ENCODE assay signal across 8 mouse cellular contexts in the genomic region with DNA sequence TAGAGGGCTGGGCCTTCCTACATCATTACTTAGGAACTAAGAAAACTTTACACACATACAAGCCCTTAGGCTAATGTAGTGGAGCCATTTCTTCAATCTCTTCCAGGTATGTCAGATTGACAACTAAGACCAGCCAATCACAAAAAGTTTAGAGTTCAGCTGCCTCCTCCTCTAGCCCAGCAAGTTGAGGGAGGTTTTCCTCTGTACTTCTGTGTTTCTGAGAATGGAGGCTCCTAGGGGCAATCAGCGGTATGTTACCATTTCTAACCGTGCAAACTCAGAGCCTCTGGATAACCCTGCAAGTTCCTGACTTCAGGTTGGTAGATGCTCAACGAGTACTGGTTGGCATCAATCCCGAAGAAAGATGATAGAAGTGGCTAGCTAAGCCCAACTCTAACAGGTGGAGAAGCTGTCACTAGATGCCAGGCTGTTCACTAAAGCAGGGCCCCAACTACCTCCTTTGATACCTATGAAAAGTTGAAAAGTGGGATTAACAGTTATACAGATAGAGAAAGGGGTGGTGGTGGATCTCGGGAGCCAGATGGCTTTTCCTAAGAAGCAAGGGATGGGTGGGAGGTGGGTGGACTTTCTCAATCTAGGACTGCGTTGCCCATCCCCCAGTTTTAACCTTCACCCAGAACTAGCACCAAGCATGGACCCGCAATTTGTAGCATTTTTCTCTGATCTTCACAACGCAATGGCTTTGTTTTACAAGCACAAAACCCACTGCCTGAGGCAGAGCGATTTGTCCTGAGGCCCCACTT. TPM values are rescaled to one million over a fixed set of nuclear protein-coding genes. Genes with fewer than 3 reads are reported as not detected.
A peak's percentile ranks its signal among the peaks of the same experiment; 100 is the strongest.
DNase-seq lines count a peak whose midpoint lies in the region; ATAC-seq and TF ChIP-seq lines count a peak whose summit lies in the region.

No protein-coding gene starts in this region.

- peak overlapping the region; percentile 84 for H3K4me2 ChIP-seq in forebrain, postnatal 0 days (ENCODE audit: low read depth)

- ATAC-seq in Patski, result peak; percentile 9
- ATAC-seq in forebrain, postnatal 0 days, result peak; percentile 25

- no peaks in the 10 kb centered on the region for H3K9me3 ChIP-seq in forebrain, postnatal 0 days (ENCODE audit: low read length)

- 29% methylated on average over 9 of the region's 9 CpGs for WGBS in forebrain, postnatal 0 days
- 22% methylated on average over 9 of the region's 9 CpGs for WGBS in macrophage (ENCODE audit: missing documents)

- peaks cover 14% of the 10 kb centered on the region for H3K4me1 ChIP-seq in forebrain, postnatal 0 days (ENCODE audit: insufficient read depth)

- H3K27me3 ChIP-seq in Patski, result no peaks in the 10 kb centered on the region
- no peaks in the 10 kb centered on the region for H3K27me3 ChIP-seq in forebrain, postnatal 0 days (ENCODE audit: insufficient read depth, low read length)

- in situ Hi-C loops in Patski (cut with MboI; ENCODE audit: low pct_unique_long_range_greater_than_20kb), result loop anchor here (5.0 kb wide), 1 partner anchor 53 kb away; no protein-coding TSS in a partner anchor

- intact Hi-C loops in left cerebral cortex, adult 2 months (cut with DNase I), result loop anchor here (1.0 kb wide), 1 partner anchor 52 kb away; no protein-coding TSS in a partner anchor

- DNase-seq in left cerebral cortex, adult 2 months (ENCODE audit: extremely low spot score in 1 of 2, low spot score in 2 of 2), result no peak
- DNase-seq in left cerebral cortex, adult 18-20 months (ENCODE audit: low spot score in 2 of 2), result no peak
- DNase-seq in Patski (ENCODE audit: low read depth, low spot score), result no peak
- peak; percentile 24 for DNase-seq in forebrain, postnatal 0 days
- DNase-seq in layer of hippocampus, adult 9-11 months, result no peak
- no peak for DNase-seq in frontal cortex, adult 2 months (ENCODE audit: extremely low spot score in 1 of 2, low spot score in 1 of 2)
- DNase-seq in ovary, adult 18-20 months (ENCODE audit: low spot score), result no peak

- H3K27ac ChIP-seq in left cerebral cortex, adult 2 months, result peak overlapping the region; percentile 84
- H3K27ac ChIP-seq in forebrain, postnatal 0 days (ENCODE audit: low read depth, low read length), result peak overlapping the region; percentile 79
- peak overlapping the region; percentile 62 for H3K27ac ChIP-seq in macrophage

- H3K36me3 ChIP-seq in forebrain, postnatal 0 days (ENCODE audit: insufficient read depth), result 0 out of 2 replicates have a peak, but pooled peaks cover 11% of the 10 kb centered on the region
- H3K36me3 ChIP-seq in macrophage (ENCODE audit: inconsistent target), result no peaks in the 10 kb centered on the region

- peaks cover 41% of the 10 kb centered on the region for H3K79me2 ChIP-seq in macrophage (ENCODE audit: inconsistent target)

- no peak for TF ChIP-seq CTCF in left cerebral cortex, adult 2 months (IDR thresholded peaks at IDR 0.05)
- TF ChIP-seq CTCF in Patski (IDR thresholded peaks at IDR 0.05), result no peak
- TF ChIP-seq CTCF in forebrain, postnatal 0 days (IDR thresholded peaks at IDR 0.05; ENCODE audit: low read depth), result no peak

- H3K9ac ChIP-seq in forebrain, postnatal 0 days, result peak overlapping the region; percentile 79

- H3K4me3 ChIP-seq in left cerebral cortex, adult 2 months, result peak overlapping the region; percentile 90
- H3K4me3 ChIP-seq in forebrain, postnatal 0 days (ENCODE audit: low read depth, low read length), result peak overlapping the region; percentile 70
- peak overlapping the region; percentile 46 for H3K4me3 ChIP-seq in macrophage (ENCODE audit: inconsistent target)

- CTCF ChIA-PET in Patski (lab: Charles Lee), result interaction anchor here (1.1 kb wide), 1 partner anchor 11 kb away, joined by 4 read pairs; no protein-coding TSS in a partner anchor

- POLR2A ChIA-PET in Patski (lab: Charles Lee), result interaction anchor here (0.7 to 1.1 kb wide), 4 partner anchors 9 to 58 kb away, joined by 3 to 4 read pairs (median 4); no protein-coding TSS in a partner anchor

RNA-seq across cellular contexts. Expression of a gene that starts 0.6 kb away (rescaled TPM):
- total RNA-seq in left cerebral cortex, adult 2 months (2021), result 100 to 1,000 TPM; 144 to 149 TPM
- total RNA-seq in left cerebral cortex, adult 18-20 months (2021), result 100 to 1,000 TPM; 150 to 155 TPM
- polyA plus RNA-seq in Patski (2021) (287 TPM), macrophage (2018) (37.4 to 133 TPM (median 109 TPM) in 3 replicates)
- 137 and 186 TPM in 2 replicates for total RNA-seq in forebrain, postnatal 0 days (2014; rRNA removed)
- polyA plus RNA-seq in forebrain, postnatal 0 days (2015; fragmentation: Nextera tagmentation; extraction: Ambion mirVana), result 103 and 106 TPM in 2 replicates
- 100 to 1,000 TPM in 3 of 26 experiments, 10 to 100 TPM in 23; 27.2 to 136 (median 52.5) TPM for total RNA-seq in macrophage (2018; cell fraction: chromatin; rRNA removed)
- 10 to 100 TPM; 35.4 to 59.1 (median 45.8) TPM for total RNA-seq in macrophage (2018; cell fraction: cytosol; rRNA removed)
- total RNA-seq in macrophage (2018; cell fraction: nucleus; rRNA removed), result 100 to 1,000 TPM in 3 of 26 experiments, 10 to 100 TPM in 23; 29.0 to 133 (median 49.8) TPM
- 123 and 134 TPM in 2 replicates for polyA plus RNA-seq in frontal cortex, adult 2 months (2012; rRNA removed)

RNA-seq across cellular contexts. Expression of a gene that starts 1.2 kb away (rescaled TPM):
- total RNA-seq in left cerebral cortex, adult 2 months (2021), result 10 to 100 TPM; 58.0 to 65.6 TPM
- total RNA-seq in left cerebral cortex, adult 18-20 months (2021), result 10 to 100 TPM; 60.7 to 61.5 TPM
- polyA plus RNA-seq in Patski (2021), result 465 TPM
- total RNA-seq in forebrain, postnatal 0 days (2014; rRNA removed), result 32.7 and 41.0 TPM in 2 replicates
- 36.0 and 38.5 TPM in 2 replicates for polyA plus RNA-seq in forebrain, postnatal 0 days (2015; fragmentation: Nextera tagmentation; extraction: Ambion mirVana)
- total RNA-seq in macrophage (2018; cell fraction: chromatin; rRNA removed), result 1,000 to 10,000 TPM in 8 of 26 experiments, 100 to 1,000 TPM in 14, 10 to 100 TPM in 4; 36.2 to 1,811 (median 533) TPM
- total RNA-seq in macrophage (2018; cell fraction: cytosol; rRNA removed), result 1,000 to 10,000 TPM in 5 of 26 experiments, 100 to 1,000 TPM in 14, 10 to 100 TPM in 7; 20.0 to 1,690 (median 314) TPM
- 1,000 to 10,000 TPM in 9 of 26 experiments, 100 to 1,000 TPM in 14, 10 to 100 TPM in 3; 28.6 to 2,287 (median 592) TPM for total RNA-seq in macrophage (2018; cell fraction: nucleus; rRNA removed)
- polyA plus RNA-seq in macrophage (2018), result 10.8 to 29.7 TPM (median 28.3 TPM) in 3 replicates
- polyA plus RNA-seq in frontal cortex, adult 2 months (2012; rRNA removed), result 40.9 and 60.5 TPM in 2 replicates
